Mouse (Mus musculus) thymus, adult 2 months (tissue): ENCODE data around the gene Pfdn4. TPM values are rescaled to one million over a fixed set of nuclear protein-coding genes. Genes with fewer than 3 reads are reported as not detected.
"Not testable (repeated sequence)": the region's sequence is repeated elsewhere in the genome, so short reads cannot be mapped to it uniquely, and the experiment has no call there.

Experiments used
- DNase-seq: peaks from one replicate; pipeline ENCODE4 v3.0.0; 2021
- H3K27ac ChIP-seq: fragments of 200-500 bp; 2 replicates; pipeline ENCODE4 v1.5.1; 2012; ENCODE audit warnings: low read length, control low read depth; ENCODE audit not compliant: control insufficient read depth, insufficient read depth
- H3K27me3 ChIP-seq: fragments of 200-500 bp; 2 replicates; pipeline ENCODE4 v1.6.1; 2012; ENCODE audit warnings: mild to moderate bottlenecking, low read length, moderate library complexity, mixed read lengths; ENCODE audit not compliant: control insufficient read depth, insufficient read depth
- H3K36me3 ChIP-seq: fragments of 200-500 bp; 2 replicates; pipeline ENCODE4 v1.6.1; 2012; ENCODE audit warnings: mild to moderate bottlenecking, low read length, moderate library complexity; ENCODE audit not compliant: control insufficient read depth, insufficient read depth
- H3K4me1 ChIP-seq: fragments of 200-500 bp; replicated peaks from 2 replicates; pipeline ENCODE4 v1.6.1; 2012; ENCODE audit warnings: low read length; ENCODE audit not compliant: control insufficient read depth, insufficient read depth
- H3K4me3 ChIP-seq: fragments of 200-500 bp; 2 replicates; pipeline ENCODE4 v1.5.1; 2012; ENCODE audit warnings: mild to moderate bottlenecking, low read length, control low read depth, moderate library complexity; ENCODE audit not compliant: control insufficient read depth, insufficient read depth
- CTCF ChIP-seq: fragments of 200-500 bp; IDR thresholded peaks from 2 replicates; pipeline ENCODE4 v1.5.1; 2012; ENCODE audit warnings: mild to moderate bottlenecking, control low read depth, low read length, moderate library complexity, borderline replicate concordance; ENCODE audit not compliant: control insufficient read depth, poor library complexity, insufficient read depth; ENCODE audit errors: extremely low read depth
- POLR2A ChIP-seq: fragments of 200-500 bp; IDR thresholded peaks from 2 replicates; pipeline ENCODE4 v1.6.1; 2012; ENCODE audit warnings: mild to moderate bottlenecking, low read length, control low read depth, moderate library complexity; ENCODE audit not compliant: control insufficient read depth, poor library complexity, insufficient read depth; ENCODE audit errors: extremely low read depth
- WGBS: fragments of 180-500 bp; shearing (Covaris S2); methylation state at CpG from one replicate; pipeline ENCODE4 v1.1.7; 2018; 5-methylcytosine and 5-hydroxymethylcytosine counted together
- polyA plus RNA-seq: library from polyadenylated mRNA; depleted of rRNA; stranded (reverse); fragments of >200 nt; gene quantifications from 2 replicates; pipeline ENCODE4 v1.2.3, GENCODE M21; 2012; rRNA removed

Gene Pfdn4
- polyA plus RNA-seq = 10.8 and 12.0 TPM in 2 replicates

DNA sequence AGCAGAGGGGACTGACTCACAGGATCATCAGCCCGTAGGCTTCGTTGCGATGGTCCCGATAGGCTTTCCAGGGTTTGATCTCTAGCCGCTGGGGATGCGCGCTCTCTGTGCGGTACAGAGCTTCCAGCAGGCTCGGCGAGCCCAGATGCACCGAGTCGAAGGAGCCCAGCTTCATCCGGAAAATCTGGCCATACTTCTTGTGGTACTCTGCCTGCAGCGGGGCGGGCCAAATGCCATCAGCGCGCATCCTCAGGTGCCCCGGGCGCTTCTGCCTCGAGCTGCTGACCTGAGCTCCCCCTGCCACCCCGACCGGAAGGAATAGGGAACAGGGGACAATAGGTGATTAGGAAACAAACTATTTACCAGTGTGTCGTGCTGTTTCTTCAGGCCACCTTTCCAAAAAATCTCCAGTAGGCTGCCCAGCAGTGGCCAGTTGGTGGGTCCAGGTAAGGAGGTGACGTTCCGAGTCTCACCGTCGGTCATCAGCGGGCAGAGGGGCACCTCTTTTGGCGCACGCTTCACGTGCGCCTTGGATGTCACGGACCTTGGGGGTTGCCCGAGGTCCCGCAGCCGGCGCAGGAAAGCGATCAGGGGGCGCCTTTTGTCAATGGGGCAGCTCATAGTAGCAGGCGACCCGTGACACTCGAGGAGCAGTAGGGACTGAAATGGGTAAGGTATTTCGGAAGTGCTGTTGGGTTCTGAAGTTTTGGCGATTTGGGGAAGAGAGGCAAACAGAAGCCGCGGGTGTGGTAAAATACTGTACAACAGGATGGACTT lies at the start of gene Pfdn4:
TSS of gene Pfdn4 (plus strand) at position 275 of the 777 bp plus-strand sequence.
- H3K36me3 ChIP-seq = no peaks in the 10 kb centered on the region
- WGBS = 5% methylated on average over 46 of the region's 46 CpGs
- no peak within 1 kb of the TSS for H3K27ac ChIP-seq
- DNase-seq = no peak
- peaks cover 23% of the 10 kb centered on the region for H3K27me3 ChIP-seq
- no peak within 1 kb of the TSS for H3K4me3 ChIP-seq
- no peaks in the 10 kb centered on the region for H3K4me1 ChIP-seq
- TF ChIP-seq CTCF (no peak), POLR2A (no peak)

- TF ChIP-seq POLR2A (no peak), CTCF (no peak)
- WGBS = 88% methylated on average over 5 of the region's 5 CpGs
- Histone ChIP-seq H3K36me3 (no peaks in the 10 kb centered on the region), H3K27me3 (no peaks in the 10 kb centered on the region), H3K4me1 (no peaks in the 10 kb centered on the region), H3K27ac (no peak overlapping the region), H3K4me3 (no peak overlapping the region)
- DNase-seq = no peak
Observed at GRCm38 (mm10) chr2:170446843-170447383, 49.3 kb upstream of the Pfdn4 start.

DNA sequence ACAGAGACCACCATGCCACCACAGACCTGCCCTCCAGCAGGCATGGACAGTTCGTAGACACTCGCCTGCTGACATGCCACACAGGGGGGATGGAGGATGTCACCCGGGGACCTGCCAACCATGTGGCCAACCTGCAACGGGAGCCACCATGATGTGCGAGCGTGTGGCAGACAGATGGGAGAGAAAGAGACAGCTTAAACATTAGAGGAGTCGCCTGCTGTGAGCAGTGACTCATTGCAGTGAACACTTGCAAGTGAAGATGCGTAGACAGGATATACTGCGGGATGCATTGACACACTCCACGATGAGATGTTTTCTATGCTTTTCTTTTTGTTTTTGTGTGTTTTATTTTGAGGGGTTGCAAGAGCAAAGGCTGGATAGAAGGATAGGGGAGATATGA lies 48.6 kb upstream of the Pfdn4 start:
- Histone ChIP-seq H3K4me1 (no peaks in the 10 kb centered on the region), H3K27ac (no peak overlapping the region), H3K4me3 (no peak overlapping the region), H3K27me3 (no peaks in the 10 kb centered on the region), H3K36me3 (no peaks in the 10 kb centered on the region)
- TF ChIP-seq POLR2A (no peak), CTCF (no peak)
- no peak for DNase-seq
- 85% methylated on average over 10 of the region's 10 CpGs for WGBS

- Histone ChIP-seq H3K4me3 (no peak overlapping the region), H3K36me3 (no peaks in the 10 kb centered on the region), H3K27me3 (no peaks in the 10 kb centered on the region), H3K27ac (no peak overlapping the region), H3K4me1 (no peaks in the 10 kb centered on the region)
- TF ChIP-seq POLR2A (no peak), CTCF (no peak)
- WGBS = 15% methylated on average over 9 of the region's 9 CpGs
- DNase-seq = peak; percentile 63
Observed at GRCm38 (mm10) chr2:170450933-170451332, 45.3 kb upstream of the Pfdn4 start.

GRCm38 (mm10) chr2:170453809-170454208 lies 42.4 kb upstream of the Pfdn4 start:
- 77% methylated on average over 4 of the region's 4 CpGs for WGBS
- H3K4me1 ChIP-seq, H3K36me3 ChIP-seq, H3K27me3 ChIP-seq, H3K4me3 ChIP-seq, DNase-seq, H3K27ac ChIP-seq: not testable (repeated sequence)

- H3K36me3 ChIP-seq = no peaks in the 10 kb centered on the region
- H3K4me1 ChIP-seq = no peaks in the 10 kb centered on the region
- no peak for DNase-seq
- TF ChIP-seq CTCF (no peak), POLR2A (no peak)
- no peak overlapping the region for H3K4me3 ChIP-seq
- H3K27me3 ChIP-seq = no peaks in the 10 kb centered on the region
- WGBS = 84% methylated on average over 10 of the region's 10 CpGs
- no peak overlapping the region for H3K27ac ChIP-seq
Observed at GRCm38 (mm10) chr2:170459183-170459582, 37.0 kb upstream of the Pfdn4 start.
